In genomic region chr11:95622426-95622825, GRCm38 (mm10) we compare ENCODE assay signal across 24 mouse cellular contexts. TPM values are rescaled to one million over a fixed set of nuclear protein-coding genes. Genes with fewer than 3 reads are reported as not detected.
A peak's percentile ranks its signal among the peaks of the same experiment; 100 is the strongest.
DNase-seq lines count a peak whose midpoint lies in the region; ATAC-seq and TF ChIP-seq lines count a peak whose summit lies in the region.
"Had no signal": no experiment of that assay in that cellular context is flagged by ENCODE, and none has a peak within 500 bp of the region (broad histone marks: within the 10 kb centered on the region; RNA-seq: fewer than 3 reads in every experiment).

No protein-coding gene starts in this region.

- no peak overlapping the region for H3K4me2 ChIP-seq in forebrain, postnatal 0 days (ENCODE audit: low read depth)
- no peak overlapping the region for H3K4me2 ChIP-seq in kidney, embryonic 15.5 days
- H3K4me2 ChIP-seq in kidney, embryonic 14.5 days (replicated peaks; ENCODE audit: low read depth, low read length), result no peak overlapping the region
- H3K4me2 ChIP-seq: embryonic facial prominence, embryonic 12.5 days; hindbrain, embryonic 13.5 days; liver, embryonic 15.5 days; midbrain, embryonic 15.5 days had no signal

- H3K9me3 ChIP-seq in forebrain, embryonic 10.5 days, result no peaks in the 10 kb centered on the region
- H3K9me3 ChIP-seq in forebrain, postnatal 0 days (ENCODE audit: low read length), result no peaks in the 10 kb centered on the region
- H3K9me3 ChIP-seq in kidney, embryonic 15.5 days (replicated peaks), result no peaks in the 10 kb centered on the region
- no peaks in the 10 kb centered on the region for H3K9me3 ChIP-seq in kidney, embryonic 14.5 days (ENCODE audit: control insufficient read depth, low read length)
- no peaks in the 10 kb centered on the region for H3K9me3 ChIP-seq in limb, embryonic 10.5 days (replicated peaks)
- H3K9me3 ChIP-seq: embryonic facial prominence, embryonic 12.5 days; hindbrain, embryonic 13.5 days; liver, embryonic 15.5 days; midbrain, embryonic 15.5 days had no signal

- intact Hi-C loops in gastrocnemius, postnatal 36 days (cut with DNase I), result no loop called here

- peaks cover 58% of the 10 kb centered on the region for H3K27me3 ChIP-seq in forebrain, embryonic 10.5 days (ENCODE audit: poor library complexity, severe bottlenecking)
- no peaks in the 10 kb centered on the region for H3K27me3 ChIP-seq in forebrain, postnatal 0 days (ENCODE audit: insufficient read depth, low read length)
- 0 out of 2 replicates have a peak, but pooled peaks cover 17% of the 10 kb centered on the region for H3K27me3 ChIP-seq in kidney, embryonic 15.5 days
- H3K27me3 ChIP-seq in kidney, embryonic 14.5 days (ENCODE audit: control insufficient read depth, insufficient read depth, low read length), result no peaks in the 10 kb centered on the region
- H3K27me3 ChIP-seq in limb, embryonic 10.5 days (ENCODE audit: low read depth, poor library complexity, severe bottlenecking), result peaks cover 65% of the 10 kb centered on the region
- H3K27me3 ChIP-seq: embryonic facial prominence, embryonic 12.5 days; midbrain, embryonic 15.5 days had no signal

- DNase-seq in forebrain, embryonic 10.5 days (ENCODE audit: extremely low spot score, low spot score), result no peak
- DNase-seq in forebrain, postnatal 0 days, result no peak
- peak; percentile 23 for DNase-seq in R1 (ENCODE audit: low read depth, low spot score)
- no peak for DNase-seq in limb, embryonic 10.5 days (ENCODE audit: low spot score)
- no peak for DNase-seq in gastrocnemius, postnatal 4 days (ENCODE audit: low spot score in 2 of 2)
- DNase-seq in gastrocnemius, postnatal 36 days, result no peak
- DNase-seq: adrenal gland, adult 8-10 months; cerebellum, adult 8-10 months; gastrocnemius, adult 2 months; heart, adult 2 months; heart, postnatal 10 days; kidney, postnatal 10 days; layer of hippocampus, postnatal 36 days; left cerebral cortex, postnatal 4 days; lung, postnatal 10 days had no signal

- H3K4me3 ChIP-seq in forebrain, embryonic 10.5 days, result no peak overlapping the region
- H3K4me3 ChIP-seq in forebrain, postnatal 0 days (ENCODE audit: low read depth, low read length), result no peak overlapping the region
- H3K4me3 ChIP-seq in kidney, embryonic 15.5 days (replicated peaks), result no peak overlapping the region
- H3K4me3 ChIP-seq in kidney, embryonic 14.5 days (ENCODE audit: low read length), result no peak overlapping the region
- no peak overlapping the region for H3K4me3 ChIP-seq in limb, embryonic 10.5 days
- H3K4me3 ChIP-seq: embryonic facial prominence, embryonic 12.5 days; gastrocnemius, adult 2 months; heart, adult 2 months; hindbrain, embryonic 13.5 days; layer of hippocampus, adult 2 months; liver, embryonic 15.5 days; midbrain, embryonic 15.5 days had no signal

- no peak for TF ChIP-seq CTCF in forebrain, postnatal 0 days (IDR thresholded peaks at IDR 0.05; ENCODE audit: low read depth)

- no peaks in the 10 kb centered on the region for H3K36me3 ChIP-seq in forebrain, embryonic 10.5 days (replicated peaks)
- no peaks in the 10 kb centered on the region for H3K36me3 ChIP-seq in forebrain, postnatal 0 days (ENCODE audit: insufficient read depth)
- no peaks in the 10 kb centered on the region for H3K36me3 ChIP-seq in kidney, embryonic 15.5 days
- H3K36me3 ChIP-seq in kidney, embryonic 14.5 days (ENCODE audit: control insufficient read depth, insufficient read depth, low read length), result no peaks in the 10 kb centered on the region
- H3K36me3 ChIP-seq in limb, embryonic 10.5 days, result no peaks in the 10 kb centered on the region
- H3K36me3 ChIP-seq: embryonic facial prominence, embryonic 12.5 days; hindbrain, embryonic 13.5 days; liver, embryonic 15.5 days; midbrain, embryonic 15.5 days had no signal

- peaks cover 32% of the 10 kb centered on the region for H3K4me1 ChIP-seq in forebrain, embryonic 10.5 days
- no peaks in the 10 kb centered on the region for H3K4me1 ChIP-seq in forebrain, postnatal 0 days (ENCODE audit: insufficient read depth)
- H3K4me1 ChIP-seq in kidney, embryonic 15.5 days, result peaks cover 39% of the 10 kb centered on the region
- H3K4me1 ChIP-seq in kidney, embryonic 14.5 days (ENCODE audit: control insufficient read depth, insufficient read depth, low read length), result peaks cover 23% of the 10 kb centered on the region
- H3K4me1 ChIP-seq in limb, embryonic 10.5 days, result peaks cover 66% of the 10 kb centered on the region
- H3K4me1 ChIP-seq: liver, embryonic 15.5 days had no signal

- ATAC-seq in forebrain, postnatal 0 days, result no peak
- no peak for ATAC-seq in kidney, embryonic 15.5 days (replicated peaks; ENCODE audit: low FRiP score)
- no peak for ATAC-seq in kidney, embryonic 14.5 days (ENCODE audit: low FRiP score, low TSS enrichment)
- ATAC-seq: midbrain, embryonic 15.5 days had no signal

- H3K9ac ChIP-seq in forebrain, postnatal 0 days, result no peak overlapping the region
- H3K9ac ChIP-seq in kidney, embryonic 15.5 days, result peak overlapping the region; percentile 32; the same call in 1 of the 2 replicates
- H3K9ac ChIP-seq in kidney, embryonic 14.5 days (ENCODE audit: low read depth, low read length), result no peak overlapping the region
- H3K9ac ChIP-seq: embryonic facial prominence, embryonic 12.5 days; hindbrain, embryonic 13.5 days; liver, embryonic 15.5 days; midbrain, embryonic 15.5 days had no signal

- 34% methylated on average over 8 of the region's 8 CpGs for WGBS in forebrain, embryonic 10.5 days
- 22% methylated on average over 8 of the region's 8 CpGs for WGBS in forebrain, postnatal 0 days
- 29% methylated on average over 8 of the region's 8 CpGs for WGBS in kidney, embryonic 15.5 days
- WGBS in kidney, embryonic 14.5 days, result 27% methylated on average over 8 of the region's 8 CpGs
- 12% methylated on average over 8 of the region's 8 CpGs for WGBS in limb, embryonic 10.5 days

- H3K27ac ChIP-seq in forebrain, embryonic 10.5 days, result peak overlapping the region; percentile 37; the same call in 1 of the 2 replicates
- no peak overlapping the region for H3K27ac ChIP-seq in forebrain, postnatal 0 days (ENCODE audit: low read depth, low read length)
- no peak overlapping the region for H3K27ac ChIP-seq in kidney, embryonic 15.5 days
- H3K27ac ChIP-seq in kidney, embryonic 14.5 days (ENCODE audit: low read depth, low read length), result no peak overlapping the region
- peak overlapping the region; percentile 79 for H3K27ac ChIP-seq in limb, embryonic 10.5 days
- H3K27ac ChIP-seq: embryonic facial prominence, embryonic 12.5 days; gastrocnemius, adult 2 months; heart, adult 2 months; hindbrain, embryonic 13.5 days; layer of hippocampus, adult 2 months; liver, embryonic 15.5 days; midbrain, embryonic 15.5 days had no signal

RNA-seq across cellular contexts. Expression of gene Ngfr, which starts 34.9 kb away (rescaled TPM):
- polyA plus RNA-seq in forebrain, embryonic 10.5 days (2016; fragmentation: Nextera tagmentation; extraction: Ambion mirVana), result 12.3 and 14.6 TPM in 2 replicates
- 5.8 and 8.2 TPM in 2 replicates for total RNA-seq in forebrain, postnatal 0 days (2014; rRNA removed)
- polyA plus RNA-seq in forebrain, postnatal 0 days (2015; fragmentation: Nextera tagmentation; extraction: Ambion mirVana), result 4.5 and 6.0 TPM in 2 replicates
- 25.8 and 28.7 TPM in 2 replicates for polyA plus RNA-seq in kidney, embryonic 15.5 days (2015; fragmentation: Nextera tagmentation; extraction: Ambion mirVana)
- 16.8 and 23.4 TPM in 2 replicates for polyA plus RNA-seq in kidney, embryonic 14.5 days (2014; fragmentation: Nextera tagmentation; extraction: Ambion mirVana)
- polyA plus RNA-seq in limb, embryonic 10.5 days (2016; fragmentation: Nextera tagmentation; extraction: Ambion mirVana), result 9.7 and 16.3 TPM in 2 replicates
- total RNA-seq in gastrocnemius, postnatal 4 days (2021), result 10 to 100 TPM; 24.2 to 25.0 TPM
- under 1 TPM; 0.27 to 0.48 TPM for total RNA-seq in gastrocnemius, postnatal 36 days (2021)
- total RNA-seq: common myeloid progenitor, adult 5-6 weeks; megakaryocyte progenitor cell, adult 5-6 weeks had no signal

RNA-seq across cellular contexts. Expression of gene Phb, which starts 44.3 kb away (rescaled TPM):
- polyA plus RNA-seq in forebrain, embryonic 10.5 days (2016; fragmentation: Nextera tagmentation; extraction: Ambion mirVana), result 273 and 276 TPM in 2 replicates
- total RNA-seq in forebrain, postnatal 0 days (2014; rRNA removed), result 130 and 149 TPM in 2 replicates
- 192 and 197 TPM in 2 replicates for polyA plus RNA-seq in forebrain, postnatal 0 days (2015; fragmentation: Nextera tagmentation; extraction: Ambion mirVana)
- 270 and 290 TPM in 2 replicates for polyA plus RNA-seq in kidney, embryonic 15.5 days (2015; fragmentation: Nextera tagmentation; extraction: Ambion mirVana)
- polyA plus RNA-seq in kidney, embryonic 14.5 days (2014; fragmentation: Nextera tagmentation; extraction: Ambion mirVana), result 261 and 268 TPM in 2 replicates
- 293 and 361 TPM in 2 replicates for polyA plus RNA-seq in limb, embryonic 10.5 days (2016; fragmentation: Nextera tagmentation; extraction: Ambion mirVana)
- total RNA-seq in gastrocnemius, postnatal 4 days (2021), result 100 to 1,000 TPM; 144 to 147 TPM
- total RNA-seq in gastrocnemius, postnatal 36 days (2021), result 100 to 1,000 TPM; 166 to 175 TPM

Comparison
In these comparisons a context has a peak if more than half of its experiments do, and no peak if none do; other contexts are left out.
1. H3K27ac ChIP-seq: peak in forebrain, embryonic 10.5 days (single experiment) and limb, embryonic 10.5 days (single experiment); none in forebrain, postnatal 0 days (single experiment), kidney, embryonic 15.5 days (single experiment) and kidney, embryonic 14.5 days (single experiment).